Mouse (Mus musculus) ES-Bruce4 (cell line): Measurements from ENCODE around the gene Stxbp4. TPM values are rescaled to one million over a fixed set of nuclear protein-coding genes. Genes with fewer than 3 reads are reported as not detected.

Experiments used
- H3K27ac ChIP-seq: 2 replicates; pipeline ENCODE4 v1.5.1; 2012; ENCODE audit warnings: low read length, inconsistent platforms; ENCODE audit not compliant: insufficient read depth
- H3K27me3 ChIP-seq: 2 replicates; pipeline ENCODE4 v1.6.1; 2012; ENCODE audit warnings: mild to moderate bottlenecking, low read length, inconsistent platforms; ENCODE audit not compliant: control insufficient read depth, poor library complexity, insufficient read depth, severe bottlenecking
- H3K36me3 ChIP-seq: 2 replicates; pipeline ENCODE4 v1.6.1; 2012; ENCODE audit warnings: inconsistent platforms, mild to moderate bottlenecking, low read length, moderate library complexity; ENCODE audit not compliant: control insufficient read depth, poor library complexity, insufficient read depth, severe bottlenecking
- H3K4me1 ChIP-seq: one replicate; pipeline ENCODE4 v1.8.1; 2011; ENCODE audit warnings: low read length; ENCODE audit not compliant: control insufficient read depth, insufficient read depth
- H3K4me3 ChIP-seq: 2 replicates; pipeline ENCODE4 v1.5.1; 2011; ENCODE audit warnings: low read depth, mild to moderate bottlenecking, low read length
- H3K9ac ChIP-seq: 2 replicates; pipeline ENCODE4 v1.6.1; 2012; ENCODE audit warnings: low read depth, mild to moderate bottlenecking, inconsistent platforms; ENCODE audit not compliant: poor library complexity, severe bottlenecking
- H3K9me3 ChIP-seq: replicated peaks from 2 replicates; pipeline ENCODE4 v1.6.1; 2012; ENCODE audit warnings: mild to moderate bottlenecking, low read length, inconsistent platforms; ENCODE audit not compliant: control insufficient read depth, poor library complexity, insufficient read depth, severe bottlenecking
- CTCF ChIP-seq: IDR thresholded peaks from one replicate; pipeline ENCODE4 v1.8.1; 2011; ENCODE audit warnings: low read depth, low read length
- EP300 ChIP-seq: IDR thresholded peaks from 2 replicates; pipeline ENCODE4 v1.6.1; 2011; ENCODE audit warnings: low read depth, low read length; ENCODE audit not compliant: insufficient read depth
- POLR2A ChIP-seq: IDR thresholded peaks from one replicate; pipeline ENCODE4 v1.8.1; 2011; ENCODE audit warnings: low read length; ENCODE audit not compliant: insufficient read depth
- polyA plus RNA-seq: library from polyadenylated mRNA; stranded (reverse); fragments of >200 nt; gene quantifications from 2 replicates; pipeline ENCODE4 v1.2.4, GENCODE M21; 2011; ENCODE audit warnings: low read depth; ENCODE audit not compliant: missing spikeins, insufficient read depth, insufficient read length

Gene Stxbp4
- polyA plus RNA-seq, 1 experiment, result 12.0 TPM

DNA sequence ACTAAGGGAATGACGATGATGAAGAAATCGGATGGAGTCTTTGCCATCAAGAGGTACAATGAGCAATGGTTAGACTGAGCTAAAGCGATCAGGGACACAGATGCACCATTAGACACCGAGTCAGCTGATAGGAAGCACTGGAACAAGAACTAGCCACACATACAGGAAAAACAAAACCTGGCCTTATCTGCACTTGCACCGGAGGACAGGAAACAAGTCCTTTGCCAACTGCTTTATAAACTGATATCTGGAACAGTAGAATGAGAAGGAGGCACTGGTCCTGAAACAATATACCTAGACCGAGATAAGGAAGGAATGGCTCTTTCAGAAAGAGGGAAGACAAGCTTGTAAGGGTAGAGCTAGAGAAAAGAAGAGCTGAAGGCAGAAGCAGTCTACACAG is 23.1 kb downstream of the Stxbp4 start:
- TF ChIP-seq POLR2A, result no peak
- Histone ChIP-seq H3K27ac (no peak overlapping the region), H3K27me3 (no peaks in the 10 kb centered on the region), H3K36me3 (no peaks in the 10 kb centered on the region; the same call in 1 of the 2 replicates), H3K9me3 (no peaks in the 10 kb centered on the region), H3K4me1 (no peaks in the 10 kb centered on the region), H3K9ac (no peak overlapping the region), H3K4me3 (no peak overlapping the region)

DNA sequence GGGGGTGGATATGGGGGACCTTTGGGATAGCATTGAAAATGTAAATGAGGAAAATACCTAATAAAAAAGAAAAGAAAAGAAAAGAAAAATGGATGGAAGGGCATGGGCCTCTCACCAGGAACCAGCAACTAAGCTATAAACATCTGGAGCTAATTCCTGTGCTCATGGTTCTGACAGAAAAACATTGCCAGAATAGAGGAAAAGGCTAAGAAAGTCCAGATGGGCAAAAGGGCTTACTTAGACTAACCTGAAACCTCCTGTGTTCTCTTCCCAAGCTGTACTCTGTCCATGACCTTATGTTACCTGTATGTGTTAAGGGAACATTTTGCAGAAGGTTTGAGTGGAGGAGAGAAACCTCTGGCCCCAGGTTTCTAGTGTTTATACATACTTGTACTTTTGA is 25.8 kb downstream of the Stxbp4 start:
- no peak overlapping the region for H3K9ac ChIP-seq
- no peak overlapping the region for H3K4me3 ChIP-seq
- no peaks in the 10 kb centered on the region for H3K9me3 ChIP-seq
- H3K4me1 ChIP-seq, result no peaks in the 10 kb centered on the region
- no peaks in the 10 kb centered on the region for H3K27me3 ChIP-seq
- H3K27ac ChIP-seq, result no peak overlapping the region
- H3K36me3 ChIP-seq, result no peaks in the 10 kb centered on the region; the same call in 1 of the 2 replicates
- TF ChIP-seq EP300 (no peak), POLR2A (no peak), CTCF (no peak)

DNA sequence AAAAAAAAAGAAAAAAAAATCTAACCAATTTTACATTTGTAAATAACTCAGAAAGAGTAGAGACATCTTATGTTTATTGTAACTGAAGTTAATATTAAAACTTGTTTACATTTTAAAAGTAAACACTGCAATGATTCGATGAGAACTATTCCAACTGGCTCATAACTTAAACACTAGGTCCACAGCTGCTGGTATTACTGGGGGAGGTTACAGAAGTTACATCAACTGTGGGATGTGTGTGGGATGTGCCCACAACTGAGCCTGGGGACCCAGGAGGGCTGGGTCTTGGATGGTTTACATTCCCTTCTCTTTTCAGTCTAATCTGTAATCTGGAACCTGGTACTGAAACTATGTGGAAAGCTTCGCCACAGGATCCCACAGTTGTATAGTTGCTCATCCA is 34.8 kb downstream of the Stxbp4 start:
- Histone ChIP-seq H3K36me3 (peaks cover 3% of the 10 kb centered on the region), H3K4me3 (no peak overlapping the region), H3K9me3 (no peaks in the 10 kb centered on the region), H3K27me3 (no peaks in the 10 kb centered on the region), H3K27ac (no peak overlapping the region), H3K4me1 (no peaks in the 10 kb centered on the region), H3K9ac (no peak overlapping the region)
- TF ChIP-seq CTCF (no peak), EP300 (no peak), POLR2A (no peak)

DNA sequence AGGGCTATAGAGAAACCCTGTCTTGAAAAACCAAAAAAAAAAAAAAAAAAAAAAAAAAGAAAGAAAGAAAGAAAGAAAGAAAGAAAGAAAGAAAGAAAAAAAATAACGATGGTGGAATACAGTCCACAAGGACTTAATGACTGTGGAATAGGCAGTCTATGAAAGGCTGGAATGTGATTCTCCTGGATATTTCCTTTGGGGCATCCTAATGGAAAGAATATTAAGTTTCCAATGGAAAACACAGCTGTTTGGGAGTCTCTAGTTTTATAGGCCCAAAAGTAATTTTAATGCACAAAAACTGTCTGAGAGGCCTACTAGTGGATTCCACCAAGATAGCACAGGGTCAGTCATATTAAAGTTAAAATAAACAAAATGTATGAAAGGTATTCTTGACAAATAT is 42.1 kb downstream of the Stxbp4 start:
- no peak overlapping the region for H3K27ac ChIP-seq
- H3K9me3 ChIP-seq, result no peaks in the 10 kb centered on the region
- no peaks in the 10 kb centered on the region; the same call in 1 of the 2 replicates for H3K36me3 ChIP-seq
- H3K27me3 ChIP-seq, result no peaks in the 10 kb centered on the region
- TF ChIP-seq EP300 (no peak), POLR2A (no peak), CTCF (no peak)
- H3K9ac ChIP-seq, result no peak overlapping the region
- H3K4me3 ChIP-seq, result no peak overlapping the region
- H3K4me1 ChIP-seq, result no peaks in the 10 kb centered on the region

DNA sequence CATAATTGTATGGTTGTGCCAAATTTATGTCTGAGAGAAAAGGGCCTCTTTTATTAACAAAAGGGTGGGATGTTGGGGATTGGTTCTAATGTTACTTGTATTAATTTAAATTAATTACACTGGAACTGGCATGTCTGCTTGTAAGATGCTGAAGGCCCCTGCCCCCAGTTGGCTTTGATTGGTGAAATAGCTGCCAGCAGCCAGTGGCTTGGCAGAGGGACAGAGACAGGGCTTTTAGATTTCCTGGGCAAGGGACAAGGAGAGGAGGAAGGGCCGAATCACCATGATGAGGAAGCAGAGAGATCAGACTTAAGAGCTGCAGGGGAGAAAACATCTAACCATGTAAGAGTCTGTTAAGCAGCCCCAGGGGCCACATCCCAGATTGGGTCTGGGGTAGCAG is 46.9 kb downstream of the Stxbp4 start:
- no peak overlapping the region for H3K4me3 ChIP-seq
- no peaks in the 10 kb centered on the region for H3K27me3 ChIP-seq
- no peak overlapping the region for H3K27ac ChIP-seq
- H3K9me3 ChIP-seq, result no peaks in the 10 kb centered on the region
- TF ChIP-seq POLR2A (no peak), CTCF (no peak), EP300 (no peak)
- H3K9ac ChIP-seq, result no peak overlapping the region
- no peaks in the 10 kb centered on the region; the same call in 1 of the 2 replicates for H3K36me3 ChIP-seq
- H3K4me1 ChIP-seq, result no peaks in the 10 kb centered on the region

DNA sequence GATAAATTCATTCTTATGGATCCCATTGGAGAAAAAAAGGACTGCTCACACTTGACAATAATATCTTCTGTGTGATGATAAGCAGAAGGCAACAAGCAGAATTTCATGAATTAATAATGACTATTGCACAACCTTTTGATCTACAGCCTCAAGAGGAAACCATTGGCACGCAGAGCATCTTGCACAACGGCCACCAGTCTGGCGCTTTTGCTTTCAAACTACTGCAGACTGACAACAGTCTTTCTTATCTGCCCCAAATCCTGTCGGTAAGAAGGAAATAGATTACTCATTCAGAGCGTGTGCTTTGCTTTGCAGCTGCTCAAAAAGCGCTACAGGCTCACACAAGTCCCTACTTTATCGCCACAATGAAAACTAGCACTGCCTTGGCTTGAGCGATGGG is 51.7 kb downstream of the Stxbp4 start:
- Histone ChIP-seq H3K9ac (no peak overlapping the region), H3K4me1 (no peaks in the 10 kb centered on the region), H3K9me3 (no peaks in the 10 kb centered on the region), H3K27me3 (no peaks in the 10 kb centered on the region), H3K4me3 (no peak overlapping the region), H3K36me3 (no peaks in the 10 kb centered on the region), H3K27ac (no peak overlapping the region)
- no peak for TF ChIP-seq POLR2A
- no peak for TF ChIP-seq EP300
- TF ChIP-seq CTCF, result no peak

DNA sequence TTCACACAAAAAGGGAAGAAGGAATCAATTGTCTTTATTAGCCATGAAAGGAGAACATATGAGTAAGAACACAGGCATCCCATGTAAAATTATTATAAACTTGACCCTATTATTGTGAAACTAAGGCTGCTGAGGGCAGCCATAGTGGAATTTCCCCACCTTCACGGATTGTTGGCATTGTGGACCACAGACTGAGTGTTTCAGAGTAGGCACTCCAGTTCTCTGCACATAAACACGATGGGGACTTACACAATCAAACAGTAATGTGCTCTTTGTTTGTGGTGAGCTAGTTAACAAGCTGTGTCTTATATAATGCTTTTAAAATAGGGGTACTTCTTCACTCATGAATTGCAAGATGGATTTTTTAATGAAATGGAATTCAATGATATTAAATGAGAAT is 52.1 kb downstream of the Stxbp4 start:
- Histone ChIP-seq H3K4me3 (no peak overlapping the region), H3K27ac (no peak overlapping the region), H3K9me3 (no peaks in the 10 kb centered on the region), H3K9ac (no peak overlapping the region), H3K36me3 (no peaks in the 10 kb centered on the region), H3K4me1 (no peaks in the 10 kb centered on the region), H3K27me3 (no peaks in the 10 kb centered on the region)
- TF ChIP-seq CTCF (no peak), POLR2A (no peak), EP300 (no peak)
